Mouse (Mus musculus): ENCODE results near the gene Chst15.
A peak's percentile ranks its signal among the peaks of the same experiment; 100 is the strongest.

The Chst15 gene

GRCm38 (mm10) chr7:132316101-132317035 lies 660 bp downstream of the Chst15 start:
- no peak for TF ChIP-seq GATA4 (IDR thresholded peaks at IDR 0.05; ENCODE audit: insufficient replicate concordance, low read length)

DNA sequence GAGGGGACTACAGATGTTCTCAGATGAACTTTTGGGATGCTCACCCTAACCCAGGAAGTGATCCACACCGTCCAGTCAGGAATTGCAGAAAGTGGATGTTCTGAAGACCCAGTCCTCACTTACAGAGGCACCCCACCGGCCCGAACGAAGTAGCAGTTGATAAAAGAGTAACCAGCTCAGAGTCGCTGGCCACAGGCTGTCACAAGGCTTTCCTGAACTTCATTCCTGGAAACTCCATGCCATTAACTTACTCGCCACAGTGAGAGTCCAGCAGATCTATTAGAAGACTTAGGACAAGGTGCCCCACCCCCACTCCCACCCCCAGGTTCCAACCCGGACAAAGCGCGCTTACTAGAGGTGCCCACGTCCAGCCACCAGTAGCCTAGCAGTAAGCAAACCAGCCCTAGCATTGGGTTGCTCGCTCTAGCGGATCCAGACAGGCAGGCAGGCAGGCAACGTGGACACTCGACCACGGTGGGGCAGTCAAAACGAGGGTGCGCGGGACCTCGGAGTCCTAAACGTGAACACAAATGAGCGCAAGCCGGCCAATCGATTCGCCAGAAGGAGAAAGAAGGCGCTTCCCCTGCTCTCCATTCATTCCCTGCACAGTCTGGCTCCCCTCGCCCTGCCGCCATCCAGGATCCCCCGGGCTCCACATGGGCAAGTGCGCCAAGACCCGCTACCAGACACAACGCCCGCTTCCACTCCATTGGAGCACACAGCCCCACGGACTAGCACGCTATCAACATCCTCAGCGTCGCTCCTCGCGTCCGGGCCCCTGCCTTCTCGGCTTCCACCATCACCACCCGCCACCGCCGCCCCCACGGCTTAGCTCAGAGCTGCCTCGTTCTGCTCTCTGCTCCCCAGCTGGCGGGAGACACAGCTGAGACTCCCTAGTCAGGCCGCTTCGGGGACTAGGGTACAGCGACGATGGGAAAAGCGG lies 1.6 kb downstream of the Chst15 start:
- TF ChIP-seq GATA4 (IDR thresholded peaks at IDR 0.05; ENCODE audit: insufficient replicate concordance, low read length): no peak

- TF ChIP-seq GATA4 (IDR thresholded peaks at IDR 0.05; ENCODE audit: insufficient replicate concordance, low read length): no peak
Observed at GRCm38 (mm10) chr7:132312396-132312795, 4.6 kb downstream of the Chst15 start.

DNA sequence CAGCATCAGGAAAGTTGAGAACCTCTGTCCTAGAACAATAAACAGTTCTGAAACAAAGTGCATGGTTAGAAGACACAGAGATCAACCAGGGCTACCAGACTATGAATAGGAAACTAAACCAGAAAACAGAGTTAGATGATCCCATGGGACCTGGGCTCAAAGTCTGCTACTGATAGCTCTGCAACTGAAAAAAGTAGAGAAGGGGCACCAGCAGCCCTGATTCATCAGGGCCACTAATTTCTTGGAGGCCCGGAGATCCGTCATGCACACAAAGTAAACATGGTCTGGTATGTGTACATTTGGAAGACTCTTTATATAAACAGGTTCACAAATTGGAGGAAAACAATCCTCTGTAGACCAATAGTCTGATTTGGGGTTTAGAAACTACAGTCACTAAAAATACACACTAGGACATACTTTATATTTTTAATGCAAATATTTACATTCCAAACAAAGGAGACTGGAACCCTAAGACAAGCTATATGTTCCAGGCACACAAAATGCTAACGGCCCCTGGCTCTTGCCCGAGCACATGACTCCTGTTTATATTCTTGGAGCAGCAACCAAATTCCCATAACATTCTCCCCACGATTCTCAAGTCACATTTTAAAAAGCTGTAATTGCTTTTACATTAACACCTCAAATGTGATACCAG lies 8.4 kb downstream of the Chst15 start:
- no peak for TF ChIP-seq GATA4 (IDR thresholded peaks at IDR 0.05; ENCODE audit: insufficient replicate concordance, low read length)

DNA sequence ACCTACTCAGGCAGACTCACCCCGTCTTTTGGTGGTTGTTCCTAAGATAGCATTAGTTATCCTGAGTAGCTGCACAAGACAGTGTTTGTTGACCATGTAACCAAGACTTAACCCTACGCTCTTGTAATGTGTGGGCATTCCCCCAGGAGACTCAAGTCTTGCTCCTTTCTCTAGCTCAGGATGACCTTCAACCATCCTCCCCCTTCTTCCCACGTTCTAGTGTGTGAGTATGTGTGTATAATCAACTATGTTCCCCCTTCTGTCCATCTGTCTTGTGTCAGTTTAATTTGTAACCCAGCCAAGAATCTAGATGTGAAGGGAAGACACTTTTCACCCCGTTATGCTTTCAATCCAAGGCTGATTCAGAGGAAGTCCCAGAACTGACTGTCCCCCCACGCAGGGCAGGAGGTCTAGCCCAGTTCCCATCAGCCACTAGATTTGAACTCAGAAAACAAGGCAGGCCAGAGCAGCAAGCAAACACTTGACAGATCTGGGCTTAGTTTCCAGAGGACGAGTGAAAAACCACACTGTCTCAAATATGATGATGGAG lies 9.2 kb downstream of the Chst15 start:
- 0 out of 2 replicates have a peak, but pooled peaks have one; percentile 24 for TF ChIP-seq GATA4 (IDR thresholded peaks at IDR 0.05; ENCODE audit: insufficient replicate concordance, low read length)

GRCm38 (mm10) chr7:132306671-132307412 lies 10.2 kb downstream of the Chst15 start:
- no peak for TF ChIP-seq GATA4 (IDR thresholded peaks at IDR 0.05; ENCODE audit: insufficient replicate concordance, low read length)

DNA sequence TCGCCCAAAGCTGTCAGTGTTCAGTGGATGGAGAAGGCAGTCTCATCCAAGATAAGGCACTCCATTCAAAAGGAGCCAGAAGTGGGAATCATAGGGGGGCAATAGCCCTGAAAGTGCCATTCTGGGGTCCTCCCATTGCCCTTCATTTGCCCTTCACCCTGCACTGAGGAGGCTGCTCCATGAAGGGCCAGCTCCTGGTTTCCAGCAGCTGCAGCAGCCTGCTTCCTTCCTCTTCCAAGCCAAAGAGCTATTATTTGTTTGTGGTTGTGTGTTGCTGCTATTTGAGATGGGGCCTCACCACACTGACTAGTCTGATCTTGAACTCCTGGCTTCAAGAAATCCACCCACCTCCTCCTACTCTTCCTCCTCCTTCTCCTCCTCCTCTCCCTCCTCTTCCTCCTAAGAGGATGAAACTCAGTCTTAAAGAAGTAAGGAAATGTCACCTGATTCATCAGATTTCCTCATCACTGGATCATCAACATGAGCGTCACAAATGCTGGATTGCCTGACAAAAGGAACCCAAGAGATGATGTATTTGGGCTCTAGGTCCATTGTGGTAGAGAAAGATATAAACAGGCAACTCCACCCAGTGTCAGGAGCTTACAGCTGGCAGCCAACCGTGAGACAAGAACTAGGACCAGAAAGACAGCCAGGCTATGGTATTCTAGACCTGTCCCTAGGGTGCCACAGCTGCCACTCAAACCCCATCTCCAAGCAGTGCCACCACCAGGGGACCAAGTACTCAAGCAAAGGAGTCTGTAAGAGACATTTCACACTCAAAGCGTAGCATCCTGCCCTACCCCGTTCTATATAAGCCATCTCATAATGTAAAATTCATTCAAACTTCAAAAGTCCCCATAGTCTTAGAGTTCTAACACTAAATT lies 11.3 kb downstream of the Chst15 start:
- TF ChIP-seq GATA4 (IDR thresholded peaks at IDR 0.05; ENCODE audit: insufficient replicate concordance, low read length): no peak

DNA sequence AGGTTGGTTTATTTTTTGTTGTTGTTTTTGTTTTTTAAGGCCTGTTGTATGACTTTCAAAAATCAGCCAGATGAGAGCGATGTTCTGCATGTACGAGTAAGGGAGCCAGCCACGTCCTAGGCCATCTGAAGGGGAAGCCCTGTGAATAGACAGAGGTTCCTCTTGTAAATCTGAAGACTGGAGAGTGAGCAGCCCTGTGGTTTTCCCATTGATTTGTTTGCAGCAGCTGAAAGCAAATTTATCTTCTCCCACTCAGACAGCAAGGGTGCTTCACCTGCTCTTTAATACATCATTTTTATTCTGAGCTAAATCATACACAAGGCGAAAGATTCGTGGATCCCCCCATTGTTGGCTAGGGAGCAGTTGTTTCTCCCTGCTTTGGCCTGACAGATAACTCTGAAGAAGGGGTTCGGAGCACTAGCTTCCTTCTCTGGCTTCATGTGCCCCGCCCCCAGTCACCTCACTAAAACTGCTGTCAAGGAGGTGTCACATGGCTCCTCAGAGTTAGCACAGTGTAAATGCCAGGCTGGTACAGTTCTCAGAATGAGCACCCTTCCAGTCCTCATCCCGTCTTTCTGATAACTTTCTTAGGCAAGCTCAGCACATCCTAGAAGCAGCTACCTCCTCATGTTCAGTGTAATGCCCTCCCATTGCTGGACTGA lies 12.5 kb downstream of the Chst15 start:
- no peak for TF ChIP-seq GATA4 (IDR thresholded peaks at IDR 0.05; ENCODE audit: insufficient replicate concordance, low read length)

DNA sequence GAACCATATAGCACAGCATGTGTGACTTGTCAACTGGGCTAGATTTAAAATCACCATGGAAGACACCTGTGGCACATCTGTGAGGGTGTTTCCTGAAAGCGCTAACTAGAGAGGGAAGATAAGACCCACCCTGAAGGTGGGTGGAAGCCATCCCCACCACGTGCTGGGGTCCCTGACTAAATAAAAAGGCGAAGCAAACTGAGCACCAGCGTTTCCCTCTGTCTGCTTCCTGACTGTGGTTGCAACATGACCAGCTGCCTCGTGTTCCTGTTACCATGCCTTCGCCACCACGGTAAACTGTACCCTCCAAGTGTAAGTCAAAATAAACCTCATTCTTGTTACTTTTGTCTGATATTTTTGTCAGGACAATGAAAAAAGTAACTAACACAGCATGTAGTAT lies 13.0 kb downstream of the Chst15 start:
- TF ChIP-seq GATA4 (IDR thresholded peaks at IDR 0.05; ENCODE audit: insufficient replicate concordance, low read length): no peak

GRCm38 (mm10) chr7:132302508-132303241 lies 14.4 kb downstream of the Chst15 start:
- no peak; the same call in 1 of the 2 replicates for TF ChIP-seq GATA4 (IDR thresholded peaks at IDR 0.05; ENCODE audit: insufficient replicate concordance, low read length)

DNA sequence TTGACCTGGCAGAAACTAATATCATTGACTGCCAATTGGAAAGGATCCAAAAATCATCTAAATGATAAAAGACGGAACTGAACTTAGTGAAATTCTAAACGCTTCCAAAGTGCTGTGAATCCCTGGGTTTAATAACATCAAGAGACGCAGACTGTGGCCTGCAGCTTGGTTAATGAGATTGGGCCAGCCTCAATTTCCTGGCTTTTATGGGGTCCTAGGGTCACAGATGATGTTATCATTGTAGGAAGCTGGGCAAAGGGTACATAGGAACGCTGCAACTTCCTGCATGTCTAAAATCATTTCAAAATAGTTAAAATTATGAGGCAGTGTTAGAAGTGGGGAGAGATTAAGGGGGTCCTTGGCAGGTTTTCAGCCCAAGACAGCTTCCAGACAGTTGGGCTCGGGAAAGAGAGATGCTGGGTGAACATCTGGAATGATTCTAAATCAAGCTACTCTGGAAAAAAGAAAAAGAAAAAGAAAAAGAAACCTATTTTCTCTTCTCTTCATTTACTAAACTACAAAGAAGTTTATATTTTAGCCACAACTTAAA lies 17.3 kb downstream of the Chst15 start:
- TF ChIP-seq GATA4 (IDR thresholded peaks at IDR 0.05; ENCODE audit: insufficient replicate concordance, low read length): no peak

All from liver, adult (tissue).